Mouse (Mus musculus) neural tube, embryonic 13.5 days (tissue): ENCODE measurements at regions not wholly inside any gene's neighbourhood (a gene's known extent, or its start where the extent isn't known, plus 50 kb on each side); places are given as distances from the start of the nearest gene placed in this dataset.
A peak's percentile ranks its signal among the peaks of the same experiment; 100 is the strongest.

Source experiments
- ATAC-seq: fragments of 200-750 bp; cut with Nextera tagmentation; 2 replicates; pipeline ENCODE4 v1.8.0; 2017; ENCODE audit warnings: low read depth, mild to moderate bottlenecking, moderate TSS enrichment, moderate library complexity
- H3K27ac ChIP-seq: fragments of 300-500 bp; sonication (generic); replicated peaks from 2 replicates; pipeline ENCODE4 v1.5.1; 2015; ENCODE audit warnings: moderate library complexity, mild to moderate bottlenecking, inconsistent platforms
- H3K27me3 ChIP-seq: fragments of 300-500 bp; sonication (generic); 2 replicates; pipeline ENCODE4 v1.6.1; 2015; ENCODE audit warnings: mild to moderate bottlenecking, inconsistent platforms
- H3K36me3 ChIP-seq: fragments of 300-500 bp; sonication (generic); 2 replicates; pipeline ENCODE4 v1.6.1; 2015; ENCODE audit warnings: mild to moderate bottlenecking, inconsistent platforms
- H3K4me1 ChIP-seq: fragments of 300-500 bp; sonication (generic); replicated peaks from 2 replicates; pipeline ENCODE4 v1.6.1; 2015; ENCODE audit warnings: inconsistent platforms
- H3K4me2 ChIP-seq: fragments of 300-500 bp; sonication (generic); 2 replicates; pipeline ENCODE4 v1.6.1; 2015; ENCODE audit warnings: inconsistent platforms, mild to moderate bottlenecking, moderate library complexity
- H3K4me3 ChIP-seq: fragments of 300-500 bp; sonication (generic); 2 replicates; pipeline ENCODE4 v1.5.1; 2015; ENCODE audit warnings: mild to moderate bottlenecking, inconsistent platforms
- H3K9ac ChIP-seq: fragments of 300-500 bp; sonication (generic); 2 replicates; pipeline ENCODE4 v1.6.1; 2015; ENCODE audit warnings: moderate library complexity, mild to moderate bottlenecking, inconsistent platforms
- H3K9me3 ChIP-seq: fragments of 300-500 bp; sonication (generic); 2 replicates; pipeline ENCODE4 v1.6.1; 2016; ENCODE audit warnings: inconsistent platforms
- WGBS: fragments of 180-500 bp; shearing (Covaris S2); methylation state at CpG from one replicate; pipeline ENCODE4 v1.1.7; 2015; 5-methylcytosine and 5-hydroxymethylcytosine counted together

- 86% methylated on average over 5 of the region's 5 CpGs for WGBS
- Histone ChIP-seq H3K27me3 (no peaks in the 10 kb centered on the region), H3K4me1 (no peaks in the 10 kb centered on the region), H3K4me2 (no peak overlapping the region), H3K4me3 (no peak overlapping the region), H3K27ac (no peak overlapping the region), H3K9me3 (no peaks in the 10 kb centered on the region), H3K36me3 (no peaks in the 10 kb centered on the region), H3K9ac (no peak overlapping the region)
- ATAC-seq, result no peak
Observed at GRCm38 (mm10) chr7:123826406-123826805, 156.3 kb upstream of the Hs3st4 start.

- H3K27me3 ChIP-seq, result no peaks in the 10 kb centered on the region
- H3K4me1 ChIP-seq, result no peaks in the 10 kb centered on the region
- ATAC-seq, result no peak
- H3K27ac ChIP-seq, result no peak overlapping the region
- no peak overlapping the region for H3K4me3 ChIP-seq
- H3K36me3 ChIP-seq, result no peaks in the 10 kb centered on the region
- H3K9ac ChIP-seq, result no peak overlapping the region
- H3K9me3 ChIP-seq, result no peaks in the 10 kb centered on the region
- 90% methylated on average over 7 of the region's 7 CpGs for WGBS
- H3K4me2 ChIP-seq, result no peak overlapping the region
Observed at GRCm38 (mm10) chr7:123842552-123842951, 140.1 kb upstream of the Hs3st4 start.

GRCm38 (mm10) chr7:123847081-123847480, 135.6 kb upstream of the Hs3st4 start:
- Histone ChIP-seq H3K36me3 (no peaks in the 10 kb centered on the region), H3K9ac (no peak overlapping the region), H3K4me2 (no peak overlapping the region), H3K4me1 (peaks cover 7% of the 10 kb centered on the region; the same call in 1 of the 2 replicates), H3K27ac (no peak overlapping the region), H3K4me3 (no peak overlapping the region), H3K9me3 (no peaks in the 10 kb centered on the region), H3K27me3 (no peaks in the 10 kb centered on the region)
- no peak for ATAC-seq
- WGBS, result 91% methylated on average over 4 of the region's 4 CpGs

GRCm38 (mm10) chr7:123848644-123849043, 134.0 kb upstream of the Hs3st4 start:
- ATAC-seq, result no peak
- Histone ChIP-seq H3K9me3 (no peaks in the 10 kb centered on the region), H3K9ac (no peak overlapping the region), H3K4me2 (no peak overlapping the region), H3K27me3 (no peaks in the 10 kb centered on the region), H3K36me3 (no peaks in the 10 kb centered on the region), H3K4me1 (peaks cover 7% of the 10 kb centered on the region; the same call in 1 of the 2 replicates), H3K27ac (no peak overlapping the region), H3K4me3 (no peak overlapping the region)
- 9% methylated on average over 5 of the region's 5 CpGs for WGBS

GRCm38 (mm10) chr7:123849220-123849619, 133.4 kb upstream of the Hs3st4 start:
- Histone ChIP-seq H3K9ac (no peak overlapping the region), H3K36me3 (no peaks in the 10 kb centered on the region), H3K4me3 (no peak overlapping the region), H3K9me3 (no peaks in the 10 kb centered on the region), H3K4me2 (no peak overlapping the region), H3K27me3 (no peaks in the 10 kb centered on the region), H3K4me1 (peaks cover 7% of the 10 kb centered on the region; the same call in 1 of the 2 replicates), H3K27ac (no peak overlapping the region)
- WGBS, result 54% methylated on average over 3 of the region's 3 CpGs
- no peak for ATAC-seq

GRCm38 (mm10) chr7:123850272-123851197, 132.1 kb upstream of the Hs3st4 start:
- Histone ChIP-seq H3K36me3 (no peaks in the 10 kb centered on the region), H3K27me3 (no peaks in the 10 kb centered on the region), H3K27ac (no peak overlapping the region), H3K4me2 (no peak overlapping the region), H3K9ac (no peak overlapping the region), H3K4me3 (no peak overlapping the region), H3K9me3 (no peaks in the 10 kb centered on the region), H3K4me1 (peaks cover 7% of the 10 kb centered on the region; the same call in 1 of the 2 replicates)
- 68% methylated on average over 10 of the region's 10 CpGs for WGBS
- ATAC-seq, result peak; percentile 63

- Histone ChIP-seq H3K4me2 (no peak overlapping the region), H3K27ac (no peak overlapping the region), H3K27me3 (no peaks in the 10 kb centered on the region), H3K4me3 (no peak overlapping the region), H3K9me3 (no peaks in the 10 kb centered on the region), H3K4me1 (no peaks in the 10 kb centered on the region), H3K9ac (no peak overlapping the region), H3K36me3 (no peaks in the 10 kb centered on the region)
- no peak for ATAC-seq
- 79% methylated on average over 6 of the region's 6 CpGs for WGBS
Observed at GRCm38 (mm10) chr7:123857539-123857938, 125.1 kb upstream of the Hs3st4 start.

GRCm38 (mm10) chr7:123861706-123862105, 121.0 kb upstream of the Hs3st4 start:
- no peak overlapping the region for H3K9ac ChIP-seq
- H3K9me3 ChIP-seq, result no peaks in the 10 kb centered on the region
- no peak overlapping the region for H3K27ac ChIP-seq
- H3K4me2 ChIP-seq, result no peak overlapping the region
- H3K4me1 ChIP-seq, result no peaks in the 10 kb centered on the region
- 89% methylated on average over 2 of the region's 2 CpGs for WGBS
- H3K4me3 ChIP-seq, result no peak overlapping the region
- ATAC-seq, result no peak
- no peaks in the 10 kb centered on the region for H3K27me3 ChIP-seq
- no peaks in the 10 kb centered on the region for H3K36me3 ChIP-seq

GRCm38 (mm10) chr7:123896759-123897444, 85.8 kb upstream of the Hs3st4 start:
- Histone ChIP-seq H3K36me3 (no peaks in the 10 kb centered on the region), H3K27ac (no peak overlapping the region), H3K4me2 (no peak overlapping the region), H3K9ac (no peak overlapping the region), H3K9me3 (no peaks in the 10 kb centered on the region), H3K4me1 (no peaks in the 10 kb centered on the region), H3K27me3 (no peaks in the 10 kb centered on the region), H3K4me3 (no peak overlapping the region)
- WGBS, result 81% methylated on average over 4 of the region's 4 CpGs
- no peak for ATAC-seq

- no peak for ATAC-seq
- 88% methylated on average over 6 of the region's 6 CpGs for WGBS
Observed at GRCm38 (mm10) chr7:123907946-123908840, 74.5 kb upstream of the Hs3st4 start.

GRCm38 (mm10) chr7:123921461-123921860, 61.2 kb upstream of the Hs3st4 start:
- no peak for ATAC-seq
- Histone ChIP-seq H3K36me3 (no peaks in the 10 kb centered on the region), H3K9ac (no peak overlapping the region), H3K4me1 (no peaks in the 10 kb centered on the region), H3K27me3 (no peaks in the 10 kb centered on the region), H3K27ac (no peak overlapping the region), H3K4me3 (no peak overlapping the region), H3K4me2 (no peak overlapping the region), H3K9me3 (no peaks in the 10 kb centered on the region)
- WGBS, result 97% methylated on average over 2 of the region's 2 CpGs

More at GRCm38 (mm10) chr7:123907946-123908840, 74.5 kb upstream of the Hs3st4 start:
- H3K4me1 ChIP-seq, result no peaks in the 10 kb centered on the region
- H3K27ac ChIP-seq, result no peak overlapping the region
- no peaks in the 10 kb centered on the region for H3K9me3 ChIP-seq
- no peak overlapping the region for H3K4me2 ChIP-seq
- no peaks in the 10 kb centered on the region for H3K27me3 ChIP-seq
- H3K4me3 ChIP-seq, result no peak overlapping the region
- no peaks in the 10 kb centered on the region for H3K36me3 ChIP-seq
- no peak overlapping the region for H3K9ac ChIP-seq
